Mouse (Mus musculus): ENCODE data around the gene C1qa.

The C1qa gene

DNA sequence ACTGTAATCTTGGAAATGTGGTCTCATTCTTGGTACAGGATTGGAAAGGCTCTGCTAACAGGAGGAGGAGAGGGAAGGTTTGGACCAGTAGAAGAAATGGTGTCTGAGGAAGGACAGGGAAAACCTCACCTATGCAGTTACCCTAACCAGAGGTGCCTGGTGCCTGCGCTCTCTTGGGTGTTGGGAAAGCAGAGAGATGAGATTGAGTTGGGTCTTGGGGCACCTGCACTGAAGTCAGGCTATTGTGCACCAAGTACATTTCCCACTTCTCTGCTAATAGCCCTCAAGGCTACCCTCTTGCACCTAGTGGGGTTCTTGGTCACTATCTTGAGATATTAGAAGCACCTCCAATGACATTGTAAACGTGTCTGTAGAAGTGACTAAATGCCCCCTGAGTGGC, 36.2 kb downstream of the C1qa start:
- no peak for DNase-seq (ENCODE audit: low read depth, low spot score)

GRCm38 (mm10) chr4:136861806-136862205, 36.8 kb downstream of the C1qa start:
- no peak for DNase-seq (ENCODE audit: low read depth, low spot score)

- DNase-seq (ENCODE audit: low read depth, low spot score) = no peak
These were observed 38.6 kb downstream of the C1qa start for GRCm38 (mm10) chr4:136860022-136860421.

GRCm38 (mm10) chr4:136855081-136855480, 43.5 kb downstream of the C1qa start:
- DNase-seq (ENCODE audit: low read depth, low spot score) = no peak

- DNase-seq (ENCODE audit: low read depth, low spot score) = no peak
These were observed 45.6 kb downstream of the C1qa start for GRCm38 (mm10) chr4:136852989-136853388.

GRCm38 (mm10) chr4:136852119-136852518, 46.5 kb downstream of the C1qa start:
- no peak for DNase-seq (ENCODE audit: low read depth, low spot score)

GRCm38 (mm10) chr4:136848565-136848964, 50.0 kb downstream of the C1qa start:
- no peak for DNase-seq (ENCODE audit: low read depth, low spot score)

DNA sequence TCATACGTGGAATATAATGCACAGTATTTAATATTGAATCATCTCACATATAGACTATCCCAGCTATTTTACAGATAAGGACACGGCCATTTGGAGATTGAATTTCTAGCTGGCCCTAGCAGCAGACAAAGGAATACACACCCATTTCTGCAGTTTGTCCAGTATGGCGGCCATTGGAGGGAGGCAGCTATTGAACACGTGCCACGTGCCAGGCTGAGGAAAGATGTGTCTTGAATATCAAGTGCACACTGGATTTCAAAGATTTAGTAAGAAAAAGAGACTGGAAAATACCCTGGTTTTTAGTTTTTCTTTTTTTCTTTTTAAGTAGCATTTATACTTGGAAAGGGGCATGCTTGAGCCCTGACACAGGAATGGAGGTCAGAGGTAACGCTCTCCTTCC, 51.4 kb downstream of the C1qa start:
- DNase-seq (ENCODE audit: low read depth, low spot score) = no peak

Data from WW6 (cell line).